Mouse (Mus musculus) monocyte, adult 5-6 weeks (primary cell): ENCODE data around the gene 4931406P16Rik. TPM values are rescaled to one million over a fixed set of nuclear protein-coding genes. Genes with fewer than 3 reads are reported as not detected.
"Not testable (repeated sequence)": the region's sequence is repeated elsewhere in the genome, so short reads cannot be mapped to it uniquely, and the experiment has no call there.

Experiments
- ATAC-seq: fragments of 153-309, 156-312 bp; replicated peaks from 2 replicates; pipeline ENCODE4 v1.8.0; 2017; ENCODE audit warnings: mild to moderate bottlenecking; ENCODE audit not compliant: low TSS enrichment, insufficient number of reproducible peaks, severe bottlenecking, poor library complexity, low FRiP score
- total RNA-seq: library from RNA; stranded (forward); fragments of 200-1000, 200-491, 200-594 nt; gene quantifications from 3 replicates; pipeline ENCODE4 v1.2.3, GENCODE M21; 2017

Gene 4931406P16Rik
- 28.1 to 42.2 TPM (median 28.8 TPM) in 3 replicates for total RNA-seq

DNA sequence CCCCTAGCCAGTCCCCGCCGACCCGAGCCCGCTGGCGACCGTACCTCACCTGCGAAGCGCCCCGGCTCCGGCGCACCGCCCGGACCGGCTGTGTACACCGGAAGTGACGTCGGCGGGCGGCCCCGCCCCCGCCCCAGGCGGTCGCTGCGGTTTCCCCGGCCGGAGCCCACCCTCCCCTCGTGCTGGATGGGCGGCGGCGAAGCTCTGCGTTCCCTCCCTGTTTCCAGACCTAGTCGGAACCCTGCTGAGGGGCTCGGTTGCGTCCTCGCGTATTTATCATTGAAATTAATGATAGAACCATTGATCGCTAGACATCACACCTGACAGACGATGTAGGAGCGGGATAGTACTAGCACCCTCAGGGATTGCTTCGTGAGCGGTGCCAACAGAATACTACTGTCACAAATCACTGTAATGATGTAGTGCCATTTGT is at the start of gene 4931406P16Rik:
4931406P16Rik (minus strand) TSS at position 109 of the 433 bp plus-strand sequence.
- peak; percentile 53 for ATAC-seq

DNA sequence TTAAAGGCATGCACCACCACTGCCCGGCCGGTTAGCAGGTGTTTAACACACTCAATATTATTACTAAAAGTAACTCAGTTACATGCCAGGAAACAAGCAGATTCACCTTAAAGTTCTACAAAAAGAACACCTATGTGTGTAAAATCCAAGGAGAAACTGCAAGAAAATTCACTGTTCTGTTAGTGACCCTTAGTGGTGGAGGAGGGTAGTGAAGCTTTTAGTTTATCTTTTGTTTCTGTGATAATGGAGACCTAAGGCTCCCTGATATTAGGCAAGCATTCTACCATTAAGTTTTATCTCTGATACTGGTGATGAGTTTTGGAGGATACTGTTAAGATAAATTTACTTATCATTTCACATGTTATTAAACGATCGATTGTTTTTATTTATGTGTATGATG is 42.3 kb upstream of the 4931406P16Rik start:
- ATAC-seq: no peak

DNA sequence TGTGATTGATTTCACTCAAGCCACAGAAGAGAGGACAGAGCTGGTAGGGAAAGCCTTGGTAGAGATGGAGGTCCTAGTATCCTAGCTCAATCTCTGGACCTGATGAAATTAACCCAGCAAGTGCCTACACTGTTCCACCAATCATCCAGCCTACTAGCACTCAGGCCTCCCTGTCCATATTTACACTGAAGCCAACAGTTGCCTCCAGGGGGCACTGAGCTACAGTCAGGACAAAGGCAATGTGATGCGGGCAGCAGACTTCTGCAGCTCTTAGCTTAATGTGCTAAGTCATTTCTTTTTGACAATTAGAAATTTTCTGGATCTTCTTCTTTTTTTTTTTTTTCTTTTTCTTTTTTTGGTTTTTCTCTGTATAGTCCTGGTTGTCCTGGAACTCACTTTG is 38.6 kb upstream of the 4931406P16Rik start:
- no peak for ATAC-seq

DNA sequence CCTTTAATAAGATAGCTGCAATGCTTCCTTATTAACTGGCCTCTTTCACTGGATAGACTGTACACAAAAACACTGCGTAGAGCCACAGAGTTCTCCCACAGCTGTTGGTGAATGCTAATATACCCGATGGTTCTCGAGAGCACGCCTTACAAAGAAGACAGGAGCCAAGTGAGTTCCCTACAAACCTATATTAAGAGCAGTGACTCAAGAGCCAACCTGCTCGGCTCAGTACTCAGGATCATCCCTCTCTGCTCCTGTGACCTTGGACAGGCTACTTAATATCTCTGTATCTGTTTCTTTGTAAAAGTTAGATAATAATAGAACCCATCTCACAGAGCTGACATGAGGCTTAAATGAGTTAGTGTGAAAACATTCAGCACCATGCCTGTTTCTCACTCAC is 36.8 kb upstream of the 4931406P16Rik start:
- ATAC-seq: no peak

DNA sequence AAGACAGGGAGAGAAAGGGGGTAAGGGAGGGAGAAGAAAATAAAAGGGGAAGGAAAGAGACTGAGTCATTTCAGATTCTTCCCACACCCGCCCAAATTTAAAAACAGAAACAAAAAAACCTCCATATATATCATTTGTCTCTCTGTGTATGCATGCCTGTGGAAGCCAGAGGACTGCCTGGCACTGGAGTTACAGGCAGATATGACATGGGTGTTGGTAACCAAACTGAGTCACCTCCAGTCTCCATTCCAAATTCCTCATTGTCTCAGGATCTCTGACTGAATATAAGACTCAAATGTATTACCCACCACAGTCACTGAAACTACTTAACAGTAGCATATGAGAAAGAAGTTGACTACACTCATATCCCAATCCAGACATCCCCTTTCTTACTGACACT is 34.7 kb upstream of the 4931406P16Rik start:
- ATAC-seq: no peak

DNA sequence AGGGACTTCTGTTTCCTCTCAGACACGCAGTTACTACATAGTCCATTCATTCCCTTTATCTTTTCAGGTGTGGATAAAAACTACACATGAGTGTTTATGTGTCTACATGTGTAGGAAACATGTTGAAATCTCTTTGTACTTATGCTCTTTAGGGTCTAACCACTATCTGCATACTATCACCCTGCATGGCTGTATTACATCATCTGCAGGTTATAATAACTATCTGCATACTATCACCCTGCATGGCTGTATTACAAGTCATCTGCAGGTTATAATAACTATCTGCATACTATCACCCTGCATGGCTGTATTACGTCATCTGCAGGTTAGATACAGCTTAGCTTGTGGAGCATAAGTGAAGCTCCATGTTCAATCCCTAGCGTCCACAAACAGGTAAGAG is 33.7 kb upstream of the 4931406P16Rik start:
- no peak for ATAC-seq

DNA sequence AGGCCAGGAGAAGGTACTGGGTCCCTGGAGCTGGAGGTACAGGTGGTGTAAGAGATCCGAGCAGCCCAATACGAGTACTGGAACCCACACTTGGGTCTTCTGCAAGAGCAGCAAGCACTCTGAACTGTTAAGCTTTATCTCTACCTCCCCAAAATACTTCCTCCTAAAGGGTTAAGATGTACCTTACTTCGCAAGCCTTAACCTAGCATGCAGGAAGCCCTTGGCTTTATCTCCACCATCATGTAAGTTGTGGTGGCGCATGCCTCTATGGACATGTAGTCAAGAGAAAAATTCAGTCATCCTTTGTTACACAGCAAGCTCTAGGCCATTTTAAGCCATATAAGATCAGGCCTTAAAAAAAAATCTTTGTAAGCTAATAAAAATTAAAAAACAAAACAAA is 33.2 kb upstream of the 4931406P16Rik start:
- no peak for ATAC-seq

DNA sequence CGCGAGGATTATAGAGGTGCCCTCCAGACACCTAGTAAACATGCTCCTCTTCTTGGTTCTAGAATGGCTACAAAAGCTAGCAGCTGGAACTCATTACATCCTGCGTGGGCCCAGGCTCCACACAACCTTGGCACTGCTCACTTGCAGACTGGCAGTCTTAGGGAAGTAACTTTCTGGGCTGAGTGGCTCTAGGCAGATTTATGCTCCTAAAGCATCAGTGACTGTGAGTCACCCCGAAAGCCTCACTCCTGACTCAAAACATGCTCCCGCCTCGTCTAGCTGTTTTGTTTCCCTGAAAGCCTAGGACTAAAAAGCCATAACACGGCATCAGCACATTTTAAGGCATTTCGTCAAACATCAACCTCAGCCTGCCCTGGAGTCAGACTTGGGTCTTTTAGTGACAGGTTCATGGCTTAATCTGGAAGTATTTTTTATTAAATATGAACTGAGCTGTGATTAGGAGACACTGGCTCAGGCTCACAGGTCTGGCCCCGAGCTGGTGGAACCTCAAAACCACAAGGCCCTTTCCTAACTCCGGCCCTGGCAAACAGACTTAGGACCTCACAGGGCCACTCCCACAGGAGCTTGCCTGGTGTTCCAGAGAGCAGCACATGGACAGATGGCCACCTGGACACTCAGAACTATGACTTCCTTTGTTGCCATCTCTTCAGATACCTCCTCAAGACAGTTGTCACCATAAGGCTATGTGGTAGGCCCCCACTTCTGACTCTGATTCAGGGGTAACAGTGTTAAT is 28.9 kb upstream of the 4931406P16Rik start:
- ATAC-seq: no peak

DNA sequence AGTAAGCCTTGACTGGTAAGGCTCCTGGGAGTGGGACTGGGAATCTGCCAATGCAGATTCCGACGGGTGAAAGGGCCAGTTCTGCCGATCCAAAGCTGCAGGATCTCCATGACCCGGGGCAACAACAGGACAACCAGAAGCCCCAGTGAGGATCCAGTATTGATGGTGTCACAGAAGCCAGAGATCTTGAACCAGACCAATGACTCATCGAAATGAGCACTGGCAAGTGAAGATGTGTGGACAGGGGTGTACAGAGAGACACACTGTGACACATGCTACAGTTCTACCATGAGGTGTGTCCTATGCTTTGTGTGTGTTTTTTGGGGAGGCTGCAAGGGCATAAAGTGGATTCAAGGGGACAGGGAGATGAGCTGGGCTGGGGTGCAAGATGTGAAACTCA is 27.5 kb upstream of the 4931406P16Rik start:
- ATAC-seq: no peak

DNA sequence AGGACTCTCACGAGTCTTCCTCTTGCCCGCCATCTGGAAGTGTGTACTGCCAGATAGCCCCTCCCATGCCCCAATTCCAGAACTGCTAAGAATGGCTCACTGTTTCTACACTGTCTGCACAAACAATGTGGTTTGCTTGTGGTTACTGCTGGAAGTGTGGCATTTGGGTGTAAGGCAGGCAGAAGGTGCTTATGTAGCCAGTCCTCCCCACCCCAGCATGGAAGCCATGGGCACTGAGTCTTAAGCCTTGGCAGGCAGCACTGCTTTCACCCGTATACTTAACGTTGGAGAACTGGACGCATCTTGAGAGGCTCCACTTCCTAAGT is 25.8 kb upstream of the 4931406P16Rik start:
- ATAC-seq: no peak

DNA sequence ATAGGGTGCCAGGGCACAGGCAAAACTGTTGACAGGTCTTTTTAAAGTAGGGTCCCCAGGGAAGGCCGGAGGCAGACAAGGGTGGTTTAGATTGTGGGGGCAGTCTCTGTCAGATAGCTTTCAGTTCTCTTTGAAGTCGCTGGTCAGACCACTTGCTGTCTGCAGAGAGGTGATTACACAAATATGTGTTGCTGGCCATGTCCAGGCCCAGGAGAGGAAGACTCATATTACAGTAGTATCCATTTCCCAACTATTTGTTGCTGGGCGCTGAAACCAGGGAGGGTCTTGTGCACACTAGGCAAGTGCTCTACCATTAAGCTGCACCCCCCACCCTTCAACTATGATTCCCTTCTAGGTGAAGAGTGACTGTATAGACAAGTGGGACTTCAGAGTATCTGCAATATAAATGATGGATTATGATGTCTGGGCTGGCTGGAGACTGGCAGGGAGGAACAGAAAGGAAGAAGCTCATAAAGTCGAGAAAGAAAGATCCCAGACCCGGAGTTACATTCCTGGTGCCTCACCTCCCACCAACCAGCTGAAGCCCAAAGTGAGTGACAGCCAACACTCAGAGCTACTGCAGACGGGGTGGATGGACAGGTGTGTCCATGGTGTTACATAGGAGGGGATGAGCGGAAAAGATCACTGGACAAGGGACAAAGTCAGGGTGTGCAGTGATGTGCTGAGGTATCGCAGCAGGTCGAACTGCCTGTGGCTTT is 25.3 kb upstream of the 4931406P16Rik start:
- ATAC-seq: no peak

DNA sequence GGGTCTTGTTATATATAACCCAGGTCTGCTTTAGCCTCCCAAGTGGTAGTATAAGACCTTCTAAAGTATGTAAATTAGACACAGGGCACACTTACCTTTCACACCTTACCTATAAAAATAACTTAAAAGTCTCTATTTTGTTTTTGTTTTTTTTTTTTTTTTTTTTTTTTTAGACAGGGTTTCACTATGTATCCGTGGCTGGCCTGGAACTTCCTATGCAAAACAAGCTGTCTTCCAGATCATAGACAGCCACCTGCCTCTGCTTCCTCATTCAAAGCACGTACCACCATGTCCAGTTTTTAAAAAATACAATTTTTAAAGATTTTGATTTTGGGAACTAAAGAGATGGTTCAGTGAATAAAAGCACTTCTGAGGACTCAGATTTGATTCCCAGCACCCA is 23.9 kb upstream of the 4931406P16Rik start:
- no peak for ATAC-seq

DNA sequence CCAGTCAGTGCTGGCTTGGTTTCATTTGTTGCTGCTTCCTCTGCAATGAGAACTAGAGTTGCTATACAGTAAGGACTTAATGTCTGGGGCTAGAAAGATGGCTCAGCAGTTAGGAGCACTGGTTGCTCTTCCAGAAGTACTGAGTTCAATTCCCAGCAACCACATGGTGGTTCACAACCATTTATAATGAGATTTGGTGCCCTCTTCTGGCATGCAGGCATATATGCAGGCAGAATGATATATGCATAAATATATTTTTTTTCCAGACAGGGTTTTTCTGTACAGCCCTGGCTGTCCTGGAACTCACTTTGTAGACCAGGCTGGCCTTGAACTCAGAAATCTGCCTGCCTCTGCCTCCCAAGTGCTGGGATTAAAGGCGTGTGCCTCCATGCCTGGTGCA is 23.2 kb upstream of the 4931406P16Rik start:
- ATAC-seq: not testable (repeated sequence)

DNA sequence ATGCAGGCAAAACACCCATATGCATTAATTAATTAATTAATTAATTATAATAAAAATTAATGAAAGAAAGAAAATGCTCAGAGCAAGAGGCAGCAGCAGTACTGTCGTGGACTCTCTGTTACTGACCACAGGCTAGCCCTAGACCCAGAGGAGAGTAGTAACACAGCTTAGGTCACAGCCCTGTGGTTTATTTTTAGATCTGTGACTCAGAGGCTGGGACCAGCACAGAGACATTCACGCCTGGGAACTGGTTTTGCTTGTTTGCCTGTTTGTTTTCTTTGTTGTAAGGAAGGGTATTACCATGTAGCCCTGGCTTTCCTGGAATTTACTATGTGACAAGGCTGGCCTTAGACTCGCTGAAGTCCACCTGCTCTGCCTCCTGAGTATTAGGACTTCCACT is 14.1 kb upstream of the 4931406P16Rik start:
- ATAC-seq: no peak

DNA sequence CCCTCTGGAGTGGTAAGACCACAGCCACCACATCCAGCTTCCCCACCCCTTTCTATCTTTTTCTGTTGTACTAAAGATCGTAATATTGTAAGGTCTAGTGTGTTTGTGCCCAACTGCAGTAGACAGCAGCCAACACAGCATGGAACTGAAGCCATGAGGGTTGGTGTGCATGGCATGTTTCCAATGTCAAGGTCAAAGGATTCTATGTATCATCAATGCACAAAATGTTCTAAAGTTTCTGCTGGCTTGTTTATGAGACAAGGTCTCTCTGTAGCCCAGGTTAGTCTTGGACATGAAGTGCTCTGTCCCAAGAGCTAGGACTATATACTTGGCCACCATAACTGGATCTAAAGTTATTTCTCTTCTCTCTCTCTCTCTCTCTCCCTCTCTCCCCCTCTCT is 11.5 kb upstream of the 4931406P16Rik start:
- ATAC-seq: no peak

DNA sequence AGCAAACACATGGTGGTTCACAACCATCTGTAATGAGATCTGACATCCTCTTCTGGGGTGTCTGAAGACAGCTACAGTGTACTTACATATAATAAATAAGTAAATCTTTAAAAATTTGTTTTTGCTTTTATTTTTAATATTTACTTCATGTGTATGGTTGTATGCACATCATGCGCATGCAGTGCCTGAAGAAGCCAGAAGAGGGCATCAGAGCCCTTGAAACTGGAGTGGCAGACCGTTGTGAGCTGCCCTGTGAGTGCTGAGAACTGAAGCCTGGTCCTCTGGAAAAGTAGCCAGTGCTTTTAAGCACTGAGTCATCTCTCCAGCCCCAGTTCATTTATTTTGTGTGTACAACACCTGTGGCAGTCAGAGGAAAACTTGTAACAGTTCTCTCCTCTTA is 10.7 kb upstream of the 4931406P16Rik start:
- ATAC-seq: no peak

DNA sequence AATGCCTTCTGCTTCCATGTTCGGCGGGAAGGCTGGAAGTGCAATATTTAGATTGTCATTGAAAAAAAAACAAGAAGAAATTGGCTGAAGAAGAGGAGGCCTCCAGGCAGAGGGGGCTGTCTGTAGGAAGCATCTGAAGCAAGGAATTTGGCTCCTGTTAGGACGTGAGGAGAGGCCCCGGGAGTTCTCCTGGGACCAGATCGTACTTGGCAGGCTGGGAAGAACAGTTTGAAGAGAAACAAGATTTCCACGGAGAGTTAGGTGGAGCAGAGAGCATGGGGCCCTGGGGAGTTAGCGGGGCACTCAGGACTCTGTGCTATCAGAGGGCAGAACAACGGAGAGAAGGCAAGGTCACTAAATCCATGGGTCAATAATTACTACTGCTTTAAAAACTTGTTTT is 10.0 kb upstream of the 4931406P16Rik start:
- no peak for ATAC-seq

DNA sequence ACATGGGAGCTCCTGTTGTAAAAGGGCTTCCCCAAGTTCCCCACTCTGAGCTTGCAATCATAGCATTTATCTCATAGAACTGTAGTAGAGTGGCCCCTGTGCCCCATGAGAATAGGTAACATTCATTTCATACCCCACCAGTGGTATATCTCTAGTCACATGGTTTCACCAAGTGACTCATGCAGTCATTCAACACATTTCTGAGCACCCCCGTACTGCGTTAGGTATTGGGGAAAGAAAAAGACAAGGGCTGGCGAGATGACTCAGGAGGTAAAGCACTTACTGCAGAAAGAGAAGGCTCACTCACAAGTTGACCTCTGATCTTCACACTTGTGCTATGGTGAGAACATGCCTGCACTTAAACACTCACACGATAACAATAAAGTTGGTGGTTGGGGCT is 8.6 kb upstream of the 4931406P16Rik start:
- no peak for ATAC-seq

DNA sequence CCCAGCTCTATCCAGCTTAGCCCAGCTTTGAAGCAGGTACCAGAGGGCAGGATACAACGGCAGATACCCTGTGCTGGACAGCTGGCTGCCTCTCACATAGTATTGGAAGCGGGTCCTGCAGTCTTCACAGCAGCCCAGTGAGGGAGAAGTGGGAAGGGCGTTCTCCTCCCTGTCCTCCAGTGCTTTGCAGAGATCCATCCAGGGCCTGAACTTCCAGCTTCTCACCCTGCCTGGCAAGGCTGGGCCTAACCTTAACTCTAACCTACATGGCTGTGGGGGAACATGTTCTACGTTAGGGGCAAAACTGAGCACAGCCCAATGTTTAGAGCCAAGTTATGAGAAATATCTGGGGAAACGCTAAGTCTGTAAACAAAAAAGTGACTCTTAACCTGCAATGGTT is 7.8 kb upstream of the 4931406P16Rik start:
- no peak for ATAC-seq

DNA sequence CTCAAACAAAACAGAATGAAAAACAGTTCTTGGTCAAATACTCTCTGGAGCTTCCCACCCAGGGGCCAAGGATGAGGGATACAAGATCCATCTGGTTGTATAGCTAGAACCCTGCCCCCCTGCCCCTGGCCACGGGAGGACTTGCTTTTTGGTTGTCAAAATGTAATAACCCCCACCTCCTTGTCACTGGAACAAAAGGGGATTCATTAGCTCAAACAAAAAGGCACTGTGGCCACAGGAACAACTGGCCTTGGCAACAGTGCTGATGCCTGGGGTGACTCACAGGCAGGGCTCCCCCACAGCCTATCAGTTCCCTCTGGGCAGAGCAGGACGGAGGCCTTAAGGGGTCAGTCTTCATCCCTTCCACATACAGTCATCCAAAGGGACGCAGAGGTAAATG is 6.6 kb upstream of the 4931406P16Rik start:
- no peak for ATAC-seq
